ENCODE assay signal across 8 mouse cellular contexts in the genomic region with DNA sequence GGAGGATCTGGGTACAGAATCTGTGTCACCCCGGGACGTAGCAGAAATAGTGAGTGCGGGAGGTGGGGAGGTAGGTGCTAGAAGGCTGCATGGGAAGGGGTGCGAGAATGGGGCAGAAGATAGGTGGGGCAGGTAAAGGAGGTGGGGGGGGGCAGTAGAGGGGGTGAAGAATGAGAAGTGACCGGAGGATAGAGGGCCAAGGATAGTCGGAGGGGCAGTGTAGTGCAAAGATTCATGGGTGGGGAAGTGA. TPM values are rescaled to one million over a fixed set of nuclear protein-coding genes. Genes with fewer than 3 reads are reported as not detected.
DNase-seq lines count a peak whose midpoint lies in the region; ATAC-seq and TF ChIP-seq lines count a peak whose summit lies in the region.

No protein-coding gene starts in this region.

- peak overlapping the region; percentile 68 for H3K4me3 ChIP-seq in lung, embryonic 15.5 days
- H3K4me3 ChIP-seq in embryonic fibroblast, embryonic 13.5 days (ENCODE audit: insufficient read depth, low read length) = peak overlapping the region; percentile 56
- peak overlapping the region; percentile 63 for H3K4me3 ChIP-seq in intestine, embryonic 16.5 days (ENCODE audit: low read length)
- peak overlapping the region; percentile 60 for H3K4me3 ChIP-seq in neural tube, embryonic 13.5 days

- peaks cover 22% of the 10 kb centered on the region for H3K4me1 ChIP-seq in lung, embryonic 15.5 days
- no peaks in the 10 kb centered on the region; the same call in 1 of the 2 replicates for H3K4me1 ChIP-seq in embryonic fibroblast, embryonic 13.5 days (ENCODE audit: control insufficient read depth, insufficient read depth, low read length)
- peaks cover 13% of the 10 kb centered on the region for H3K4me1 ChIP-seq in intestine, embryonic 16.5 days (ENCODE audit: control insufficient read depth, insufficient read depth, low read length)
- H3K4me1 ChIP-seq in neural tube, embryonic 13.5 days (replicated peaks) = peaks cover 16% of the 10 kb centered on the region

- 0 out of 2 replicates have a peak, but pooled peaks cover 7% of the 10 kb centered on the region for H3K36me3 ChIP-seq in lung, embryonic 15.5 days
- H3K36me3 ChIP-seq in intestine, embryonic 16.5 days (ENCODE audit: control insufficient read depth, insufficient read depth, low read length) = no peaks in the 10 kb centered on the region
- no peaks in the 10 kb centered on the region for H3K36me3 ChIP-seq in neural tube, embryonic 13.5 days

- ATAC-seq in lung, embryonic 15.5 days (ENCODE audit: borderline replicate concordance, extremely low read depth, low FRiP score, low TSS enrichment) = peak; percentile 27; the same call in 1 of the 2 replicates
- no peak for ATAC-seq in intestine, embryonic 16.5 days
- ATAC-seq in neural tube, embryonic 13.5 days (ENCODE audit: low read depth) = peak; percentile 9

- no peaks in the 10 kb centered on the region for H3K27me3 ChIP-seq in lung, embryonic 15.5 days
- H3K27me3 ChIP-seq in intestine, embryonic 16.5 days (replicated peaks; ENCODE audit: control insufficient read depth, insufficient read depth, low read length) = no peaks in the 10 kb centered on the region
- H3K27me3 ChIP-seq in neural tube, embryonic 13.5 days = no peaks in the 10 kb centered on the region

- TF ChIP-seq POLR2A in embryonic fibroblast, embryonic 13.5 days (IDR thresholded peaks at IDR 0.05; ENCODE audit: low read depth, low read length) = no peak

- no peaks in the 10 kb centered on the region for H3K9me3 ChIP-seq in lung, embryonic 15.5 days
- H3K9me3 ChIP-seq in intestine, embryonic 16.5 days (ENCODE audit: control insufficient read depth, low read length) = no peaks in the 10 kb centered on the region
- no peaks in the 10 kb centered on the region for H3K9me3 ChIP-seq in neural tube, embryonic 13.5 days

- no peak for DNase-seq in lung, postnatal 25 days (ENCODE audit: low spot score)
- DNase-seq in adrenal gland, adult 18-20 months (ENCODE audit: low spot score in 2 of 2) = no peak
- DNase-seq in embryo, embryonic 10 days (ENCODE audit: low spot score) = no peak
- no peak for DNase-seq in adrenal gland, adult 8-10 months

- H3K9ac ChIP-seq in lung, embryonic 15.5 days = peak overlapping the region; percentile 87
- peak overlapping the region; percentile 87 for H3K9ac ChIP-seq in intestine, embryonic 16.5 days (ENCODE audit: low read depth, low read length)
- H3K9ac ChIP-seq in neural tube, embryonic 13.5 days = peak overlapping the region; percentile 78

- TF ChIP-seq CTCF in embryonic fibroblast, embryonic 13.5 days (IDR thresholded peaks at IDR 0.05; ENCODE audit: borderline replicate concordance, insufficient read depth, low read length) = no peak

- WGBS in lung, embryonic 15.5 days = under 1% methylated on average over 6 of the region's 6 CpGs
- whole genome bisulfite sequencing in intestine, embryonic 16.5 days = 1% methylated on average over 6 of the region's 6 CpGs
- 0% methylated on average over 6 of the region's 6 CpGs for WGBS in neural tube, embryonic 13.5 days

- H3K4me2 ChIP-seq in lung, embryonic 15.5 days = peak overlapping the region; percentile 87
- H3K4me2 ChIP-seq in intestine, embryonic 16.5 days (ENCODE audit: low read depth, low read length) = peak overlapping the region; percentile 63
- H3K4me2 ChIP-seq in neural tube, embryonic 13.5 days = peak overlapping the region; percentile 86

- H3K27ac ChIP-seq in lung, embryonic 15.5 days = peak overlapping the region; percentile 84
- peak overlapping the region; percentile 55; the same call in 1 of the 2 replicates for H3K27ac ChIP-seq in embryonic fibroblast, embryonic 13.5 days (ENCODE audit: insufficient read depth, low read length)
- peak overlapping the region; percentile 82 for H3K27ac ChIP-seq in intestine, embryonic 16.5 days (ENCODE audit: low read length)
- H3K27ac ChIP-seq in neural tube, embryonic 13.5 days (replicated peaks) = no peak overlapping the region

RNA-seq across cellular contexts. Expression of a gene that starts 0.7 kb away (rescaled TPM):
- 147 and 151 TPM in 2 replicates for polyA plus RNA-seq in lung, embryonic 15.5 days (2015; fragmentation: Nextera tagmentation; extraction: Ambion mirVana)
- polyA plus RNA-seq in embryonic fibroblast, embryonic 13.5 days (2011; ENCODE audit: insufficient read length, low read depth, missing spikeins) = 133 and 134 TPM in 2 replicates
- 98.2 and 105 TPM in 2 replicates for polyA plus RNA-seq in intestine, embryonic 16.5 days (2015; fragmentation: Nextera tagmentation; extraction: Ambion mirVana)
- polyA plus RNA-seq in neural tube, embryonic 13.5 days (2015; fragmentation: Nextera tagmentation; extraction: Ambion mirVana) = 54.3 and 60.0 TPM in 2 replicates
- 10 to 100 TPM; 54.4 to 77.9 TPM for total RNA-seq in adrenal gland, adult 18-20 months (2021)
- 100 to 1,000 TPM in 2 of 4 experiments, 10 to 100 TPM in 2; 54.3 to 135 (median 96.8) TPM for total RNA-seq in adrenal gland, adult 8-10 months (2022)

RNA-seq across cellular contexts. Expression of a gene that starts 17.9 kb away (rescaled TPM):
- polyA plus RNA-seq in lung, embryonic 15.5 days (2015; fragmentation: Nextera tagmentation; extraction: Ambion mirVana) = not detected in 2 replicates
- not detected in 2 replicates for polyA plus RNA-seq in embryonic fibroblast, embryonic 13.5 days (2011; ENCODE audit: insufficient read length, low read depth, missing spikeins)
- not detected in 2 replicates for polyA plus RNA-seq in intestine, embryonic 16.5 days (2015; fragmentation: Nextera tagmentation; extraction: Ambion mirVana)
- not detected in 2 replicates for polyA plus RNA-seq in neural tube, embryonic 13.5 days (2015; fragmentation: Nextera tagmentation; extraction: Ambion mirVana)
- under 1 TPM in 1 of 2 experiments, not detected in 1; 0.45 TPM for total RNA-seq in adrenal gland, adult 18-20 months (2021)
- total RNA-seq in adrenal gland, adult 8-10 months (2022) = 1 to 10 TPM in 1 of 4 experiments, under 1 TPM in 1, not detected in 2; 0.38 to 1.1 TPM

RNA-seq across cellular contexts. Expression of a gene that starts 18.5 kb away (rescaled TPM):
- not detected in 2 replicates for polyA plus RNA-seq in lung, embryonic 15.5 days (2015; fragmentation: Nextera tagmentation; extraction: Ambion mirVana)
- not detected in 2 replicates for polyA plus RNA-seq in embryonic fibroblast, embryonic 13.5 days (2011; ENCODE audit: insufficient read length, low read depth, missing spikeins)
- not detected in 2 replicates for polyA plus RNA-seq in intestine, embryonic 16.5 days (2015; fragmentation: Nextera tagmentation; extraction: Ambion mirVana)
- not detected in 2 replicates for polyA plus RNA-seq in neural tube, embryonic 13.5 days (2015; fragmentation: Nextera tagmentation; extraction: Ambion mirVana)
- total RNA-seq in adrenal gland, adult 18-20 months (2021) = not detected
- total RNA-seq in adrenal gland, adult 8-10 months (2022) = not detected

RNA-seq across cellular contexts. Expression of a gene that starts 30.0 kb away (rescaled TPM):
- polyA plus RNA-seq in lung, embryonic 15.5 days (2015; fragmentation: Nextera tagmentation; extraction: Ambion mirVana) = not detected in 2 replicates
- not detected in 2 replicates for polyA plus RNA-seq in embryonic fibroblast, embryonic 13.5 days (2011; ENCODE audit: insufficient read length, low read depth, missing spikeins)
- polyA plus RNA-seq in intestine, embryonic 16.5 days (2015; fragmentation: Nextera tagmentation; extraction: Ambion mirVana) = not detected in 2 replicates
- polyA plus RNA-seq in neural tube, embryonic 13.5 days (2015; fragmentation: Nextera tagmentation; extraction: Ambion mirVana) = not detected in 2 replicates
- total RNA-seq in adrenal gland, adult 18-20 months (2021) = under 1 TPM; 0.19 to 0.46 TPM
- under 1 TPM in 3 of 4 experiments, not detected in 1; 0.24 to 0.40 (median 0.26) TPM for total RNA-seq in adrenal gland, adult 8-10 months (2022)

RNA-seq across cellular contexts. Expression of a gene that starts 30.0 kb away (rescaled TPM):
- not detected in 2 replicates for polyA plus RNA-seq in lung, embryonic 15.5 days (2015; fragmentation: Nextera tagmentation; extraction: Ambion mirVana)
- polyA plus RNA-seq in embryonic fibroblast, embryonic 13.5 days (2011; ENCODE audit: insufficient read length, low read depth, missing spikeins) = not detected in 2 replicates
- polyA plus RNA-seq in intestine, embryonic 16.5 days (2015; fragmentation: Nextera tagmentation; extraction: Ambion mirVana) = not detected in 2 replicates
- not detected in 2 replicates for polyA plus RNA-seq in neural tube, embryonic 13.5 days (2015; fragmentation: Nextera tagmentation; extraction: Ambion mirVana)
- total RNA-seq in adrenal gland, adult 18-20 months (2021) = not detected
- under 1 TPM in 2 of 4 experiments, not detected in 2; 0.24 to 0.43 TPM for total RNA-seq in adrenal gland, adult 8-10 months (2022)
